Mouse (Mus musculus) CD8-positive naive resting alpha-beta T cell, adult 2 months (primary cell): Measurements from ENCODE around the gene Abcb10.

Source experiments
- DNase-seq, 2 experiments: peaks; one replicate each; pipeline ENCODE4 v3.0.0; 2022; ENCODE audit warnings: low read depth in 2 of 2, low spot score in 2 of 2

The Abcb10 gene

DNA sequence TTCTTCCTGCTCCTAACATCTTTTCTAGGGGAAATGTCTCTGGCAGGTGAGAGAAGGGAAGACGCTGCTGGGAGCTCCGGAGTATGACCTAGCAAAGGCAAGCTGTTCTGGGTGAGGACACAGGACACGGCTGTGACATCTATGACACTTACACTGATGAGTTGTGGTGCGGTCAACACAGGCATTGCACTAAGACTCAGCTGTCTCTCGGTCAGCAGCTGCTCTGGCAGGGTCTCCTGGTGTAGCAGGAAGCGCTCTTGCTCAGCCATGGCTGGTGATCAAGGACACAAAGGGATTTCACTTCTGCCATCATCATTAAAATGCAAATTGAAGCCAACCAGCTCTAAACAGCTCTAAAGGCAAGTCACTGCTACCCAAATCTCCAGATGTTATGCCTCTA, 75.3 kb downstream of the Abcb10 start:
- no peak for DNase-seq

DNA sequence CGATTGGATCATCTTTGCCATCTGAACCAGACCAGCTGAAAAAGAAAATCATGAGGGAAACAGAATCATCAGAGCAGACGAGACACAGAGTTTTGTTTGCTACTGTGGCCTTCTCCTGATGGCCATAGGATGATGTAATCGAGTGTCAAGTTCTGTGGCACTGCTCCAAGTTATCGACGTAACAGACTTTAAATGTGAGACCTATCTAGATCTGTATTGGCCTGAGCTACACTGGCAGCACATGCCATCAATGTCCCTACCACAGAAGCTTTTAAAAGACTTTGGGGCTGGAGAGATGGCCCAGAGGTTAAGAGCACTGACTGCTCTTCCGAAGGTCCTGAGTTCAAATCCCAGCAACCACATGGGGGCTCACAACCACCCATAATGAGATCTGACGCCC, 80.3 kb downstream of the Abcb10 start:
- DNase-seq, result no peak
